In the genomic region with DNA sequence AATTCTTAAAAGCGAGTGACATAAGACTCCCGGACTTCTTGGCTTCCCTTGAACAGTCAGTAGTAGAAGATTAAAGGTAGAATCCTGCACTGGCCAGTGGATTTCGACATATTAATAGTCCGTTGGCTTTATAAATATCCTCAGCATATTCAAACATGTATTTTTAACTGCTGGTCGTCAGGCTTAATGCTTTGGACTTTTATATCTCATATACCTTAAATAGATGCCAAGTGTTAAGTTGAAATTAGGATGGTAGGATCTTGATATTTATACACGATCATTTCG, we compare ENCODE assay signal across 8 mouse cellular contexts. TPM values are rescaled to one million over a fixed set of nuclear protein-coding genes. Genes with fewer than 3 reads are reported as not detected.
DNase-seq lines count a peak whose midpoint lies in the region; ATAC-seq and TF ChIP-seq lines count a peak whose summit lies in the region.

No protein-coding gene starts in this region.

- WGBS in forebrain, embryonic 13.5 days, result 33% methylated on average over 7 of the region's 7 CpGs
- WGBS in limb, embryonic 14.5 days, result 19% methylated on average over 7 of the region's 7 CpGs
- WGBS in stomach, embryonic 14.5 days, result 13% methylated on average over 7 of the region's 7 CpGs

- H3K4me2 ChIP-seq in forebrain, embryonic 13.5 days, result peak overlapping the region; percentile 88
- H3K4me2 ChIP-seq in limb, embryonic 14.5 days (replicated peaks; ENCODE audit: low read depth, low read length, severe bottlenecking), result peak overlapping the region; percentile 62
- peak overlapping the region; percentile 86 for H3K4me2 ChIP-seq in stomach, embryonic 14.5 days (replicated peaks; ENCODE audit: low read depth, low read length)

- no peaks in the 10 kb centered on the region for H3K9me3 ChIP-seq in megakaryocyte, embryonic 14.5 days
- no peaks in the 10 kb centered on the region for H3K9me3 ChIP-seq in forebrain, embryonic 13.5 days (replicated peaks)
- H3K9me3 ChIP-seq in limb, embryonic 14.5 days (ENCODE audit: control insufficient read depth, low read length), result no peaks in the 10 kb centered on the region
- no peaks in the 10 kb centered on the region for H3K9me3 ChIP-seq in stomach, embryonic 14.5 days (ENCODE audit: control insufficient read depth, low read depth, low read length)

- peak overlapping the region; percentile 97 for H3K4me3 ChIP-seq in megakaryocyte, embryonic 14.5 days (replicated peaks)
- H3K4me3 ChIP-seq in forebrain, embryonic 13.5 days, result peak overlapping the region; percentile 89
- H3K4me3 ChIP-seq in limb, embryonic 14.5 days (replicated peaks; ENCODE audit: low read length), result peak overlapping the region; percentile 97
- peak overlapping the region; percentile 64 for H3K4me3 ChIP-seq in stomach, embryonic 14.5 days (ENCODE audit: low read depth, low read length)

- H3K4me1 ChIP-seq in megakaryocyte, embryonic 14.5 days, result peaks cover 47% of the 10 kb centered on the region
- H3K4me1 ChIP-seq in forebrain, embryonic 13.5 days, result peaks cover 44% of the 10 kb centered on the region
- peaks cover 25% of the 10 kb centered on the region for H3K4me1 ChIP-seq in limb, embryonic 14.5 days (ENCODE audit: control insufficient read depth, insufficient read depth, low read length)
- peaks cover 32% of the 10 kb centered on the region for H3K4me1 ChIP-seq in stomach, embryonic 14.5 days (ENCODE audit: control insufficient read depth, insufficient read depth, low read length)

- no peak for TF ChIP-seq POLR2A in limb, embryonic 14.5 days (IDR thresholded peaks at IDR 0.05; ENCODE audit: borderline replicate concordance, extremely low read depth, insufficient read depth, insufficient read length)

- ATAC-seq in megakaryocyte, adult 5-6 weeks (ENCODE audit: poor library complexity, severe bottlenecking), result no peak
- ATAC-seq in forebrain, embryonic 13.5 days, result no peak
- no peak for ATAC-seq in limb, embryonic 14.5 days (ENCODE audit: low FRiP score, low read depth)
- ATAC-seq in stomach, embryonic 14.5 days (ENCODE audit: insufficient number of reproducible peaks, insufficient read depth, low FRiP score, low read depth), result no peak

- DNase-seq in limb, embryonic 14.5 days (ENCODE audit: low spot score), result peak; percentile 3
- no peak for DNase-seq in cerebellum, adult 9-11 months
- no peak for DNase-seq in right cerebral cortex, adult 18-20 months
- no peak for DNase-seq in retina, postnatal 1 day

- H3K36me3 ChIP-seq in megakaryocyte, embryonic 14.5 days (replicated peaks; ENCODE audit: low read length), result peaks cover 14% of the 10 kb centered on the region
- no peaks in the 10 kb centered on the region; the same call in 1 of the 2 replicates for H3K36me3 ChIP-seq in forebrain, embryonic 13.5 days (ENCODE audit: poor library complexity, severe bottlenecking)
- peaks cover 8% of the 10 kb centered on the region; the same call in 1 of the 2 replicates for H3K36me3 ChIP-seq in limb, embryonic 14.5 days (ENCODE audit: control insufficient read depth, insufficient read depth, low read length)
- H3K36me3 ChIP-seq in stomach, embryonic 14.5 days (ENCODE audit: control insufficient read depth, insufficient read depth, low read length), result no peaks in the 10 kb centered on the region

- peak overlapping the region; percentile 97 for H3K9ac ChIP-seq in forebrain, embryonic 13.5 days
- H3K9ac ChIP-seq in limb, embryonic 14.5 days (ENCODE audit: low read depth, low read length, severe bottlenecking), result peak overlapping the region; percentile 99
- H3K9ac ChIP-seq in stomach, embryonic 14.5 days (replicated peaks; ENCODE audit: low read depth, low read length), result peak overlapping the region; percentile 84

- 0 out of 2 replicates have a peak overlapping the region, but pooled peaks have one; percentile 97 for H3K27ac ChIP-seq in forebrain, embryonic 13.5 days
- H3K27ac ChIP-seq in limb, embryonic 14.5 days (replicated peaks; ENCODE audit: low read depth, low read length), result peak overlapping the region; percentile 99; the same call in 1 of the 2 replicates
- H3K27ac ChIP-seq in stomach, embryonic 14.5 days (ENCODE audit: low read length), result peak overlapping the region; percentile 97; the same call in 1 of the 2 replicates

- no peaks in the 10 kb centered on the region for H3K27me3 ChIP-seq in megakaryocyte, embryonic 14.5 days (replicated peaks)
- no peaks in the 10 kb centered on the region for H3K27me3 ChIP-seq in forebrain, embryonic 13.5 days
- H3K27me3 ChIP-seq in limb, embryonic 14.5 days (ENCODE audit: control insufficient read depth, insufficient read depth, low read length), result no peaks in the 10 kb centered on the region
- H3K27me3 ChIP-seq in stomach, embryonic 14.5 days (ENCODE audit: control insufficient read depth, insufficient read depth, low read length), result no peaks in the 10 kb centered on the region

RNA-seq across cellular contexts. Expression of a gene that starts 1.1 kb away (rescaled TPM):
- 0.80 and 3.0 TPM in 2 replicates for polyA plus RNA-seq in megakaryocyte, embryonic 14.5 days (2012; ENCODE audit: insufficient read depth, low replicate concordance)
- total RNA-seq in megakaryocyte, adult 5-6 weeks (2015), result 46.7 and 50.4 TPM in 2 replicates
- total RNA-seq in megakaryocyte, adult 5-6 weeks (2017), result 106 and 112 TPM in 2 replicates
- polyA plus RNA-seq in forebrain, embryonic 13.5 days (2015; fragmentation: Nextera tagmentation; extraction: Ambion mirVana), result 77.1 and 85.3 TPM in 2 replicates
- 42.0 and 51.9 TPM in 2 replicates for polyA plus RNA-seq in limb, embryonic 14.5 days (2012; rRNA removed)
- polyA plus RNA-seq in limb, embryonic 14.5 days (2014; fragmentation: Nextera tagmentation; extraction: Ambion mirVana), result 81.2 and 89.5 TPM in 2 replicates
- polyA plus RNA-seq in stomach, embryonic 14.5 days (2014; fragmentation: Nextera tagmentation; extraction: Ambion mirVana), result 86.9 and 88.6 TPM in 2 replicates

Comparison
In these comparisons a context has a peak if more than half of its experiments do, and no peak if none do; other contexts are left out.
1. RNA of a gene that starts 1.1 kb away (polyA plus RNA-seq): 86.9 to 88.6 TPM in stomach, embryonic 14.5 days, 42.0 to 89.5 TPM in limb, embryonic 14.5 days and 77.1 to 85.3 TPM in forebrain, embryonic 13.5 days; 0.80 to 3.0 TPM in megakaryocyte, embryonic 14.5 days; every median in the first group is over 10 times any median in the second.
2. Peak in every context shown above with its lines, with median percentiles within 50 percentile points of each other: H3K4me3 ChIP-seq, H3K27ac ChIP-seq, H3K4me2 ChIP-seq and H3K9ac ChIP-seq.